Mouse (Mus musculus) hematopoietic stem cell, adult 5-6 weeks (primary cell): ENCODE measurements around the gene Rhd. TPM values are rescaled to one million over a fixed set of nuclear protein-coding genes. Genes with fewer than 3 reads are reported as not detected.

Source experiments
- ATAC-seq, 2 experiments: fragments of 125-278 bp in 1 of 2; replicated peaks in 1 of 2; 2 replicates each; pipeline ENCODE4 v1.8.0; 2016 to 2017; ENCODE audit warnings: inconsistent platforms in 2 of 2, mild to moderate bottlenecking in 2 of 2, moderate number of reproducible peaks in 2 of 2, low read depth in 1 of 2, moderate TSS enrichment in 1 of 2; ENCODE audit not compliant: low FRiP score in 2 of 2, poor library complexity in 2 of 2, severe bottlenecking in 2 of 2, insufficient read depth in 1 of 2, low TSS enrichment in 1 of 2
- total RNA-seq: library from RNA; stranded (forward); fragments of 172-1452, 232-1000 nt; gene quantifications from 2 replicates; pipeline ENCODE4 v1.2.3, GENCODE M21; 2017

The Rhd gene
- total RNA-seq, 1 experiment from 2014 or later, result 34.6 TPM

GRCm38 (mm10) chr4:134853637-134854485 is 10.5 kb upstream of the Rhd start:
- ATAC-seq, result peak; percentile 55 to 84

- ATAC-seq, result no peak
These were observed 9.0 kb upstream of the Rhd start for GRCm38 (mm10) chr4:134855371-134855770.

GRCm38 (mm10) chr4:134856056-134856455 is 8.3 kb upstream of the Rhd start:
- ATAC-seq, result no peak

- ATAC-seq, result no peak
These were observed 7.8 kb upstream of the Rhd start for GRCm38 (mm10) chr4:134856501-134856900.

GRCm38 (mm10) chr4:134858494-134858893 is 5.8 kb upstream of the Rhd start:
- no peak for ATAC-seq

GRCm38 (mm10) chr4:134861884-134862283 is 2.5 kb upstream of the Rhd start:
- ATAC-seq, result no peak

- no peak for ATAC-seq
These were observed 1.3 kb upstream of the Rhd start for GRCm38 (mm10) chr4:134862996-134863395.

- ATAC-seq, result no peak
These were observed 1.0 kb downstream of the Rhd start for GRCm38 (mm10) chr4:134865340-134865739.

- ATAC-seq, result no peak
These were observed 1.5 kb downstream of the Rhd start for GRCm38 (mm10) chr4:134865789-134866188.

- no peak for ATAC-seq
These were observed 2.9 kb downstream of the Rhd start for GRCm38 (mm10) chr4:134867213-134867612.

GRCm38 (mm10) chr4:134867661-134868060 is 3.3 kb downstream of the Rhd start:
- no peak for ATAC-seq

- no peak for ATAC-seq
These were observed 3.7 kb downstream of the Rhd start for GRCm38 (mm10) chr4:134868065-134868464.

- no peak for ATAC-seq
These were observed 4.2 kb downstream of the Rhd start for GRCm38 (mm10) chr4:134868490-134868889.

- peak in 1 of 2 experiments; percentile 47; a peak in 1 of 4 replicates for ATAC-seq
These were observed 4.9 kb downstream of the Rhd start for GRCm38 (mm10) chr4:134869068-134869730.

- 0 out of 4 replicates have a peak, but pooled peaks have one; percentile 3 to 7 for ATAC-seq
These were observed 5.6 kb downstream of the Rhd start for GRCm38 (mm10) chr4:134869815-134870375.

- ATAC-seq, result no peak
These were observed 7.1 kb downstream of the Rhd start for GRCm38 (mm10) chr4:134871477-134871876.

- ATAC-seq, result no peak
These were observed 7.6 kb downstream of the Rhd start for GRCm38 (mm10) chr4:134871950-134872349.

GRCm38 (mm10) chr4:134876171-134876570 is 11.8 kb downstream of the Rhd start:
- no peak for ATAC-seq
